Mouse (Mus musculus) retina, postnatal 1 day (tissue): ENCODE results near the gene Nalcn.

ENCODE experiments used
- DNase-seq: peaks from one replicate; pipeline ENCODE4 v3.0.0-alpha.2; 2012

Nalcn gene

DNA sequence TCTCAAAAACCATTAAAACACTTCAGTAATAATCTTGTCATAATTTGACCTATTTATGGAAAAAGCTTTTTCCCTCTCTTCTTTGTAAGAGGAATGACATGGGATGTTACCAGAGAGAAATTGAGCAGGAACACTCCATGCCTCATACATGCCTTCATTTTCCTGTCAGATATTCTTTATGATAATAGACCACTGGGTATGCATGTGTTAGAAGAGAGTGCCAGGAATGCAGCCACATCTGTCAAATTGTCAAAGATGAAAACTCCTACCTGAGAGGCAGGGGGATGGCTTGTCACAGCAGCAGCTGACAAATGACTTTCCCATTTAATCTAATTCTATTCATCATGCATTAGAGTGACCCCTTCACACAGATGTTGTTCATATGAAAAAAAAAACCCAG lies 131.4 kb downstream of the Nalcn start:
- no peak for DNase-seq

DNA sequence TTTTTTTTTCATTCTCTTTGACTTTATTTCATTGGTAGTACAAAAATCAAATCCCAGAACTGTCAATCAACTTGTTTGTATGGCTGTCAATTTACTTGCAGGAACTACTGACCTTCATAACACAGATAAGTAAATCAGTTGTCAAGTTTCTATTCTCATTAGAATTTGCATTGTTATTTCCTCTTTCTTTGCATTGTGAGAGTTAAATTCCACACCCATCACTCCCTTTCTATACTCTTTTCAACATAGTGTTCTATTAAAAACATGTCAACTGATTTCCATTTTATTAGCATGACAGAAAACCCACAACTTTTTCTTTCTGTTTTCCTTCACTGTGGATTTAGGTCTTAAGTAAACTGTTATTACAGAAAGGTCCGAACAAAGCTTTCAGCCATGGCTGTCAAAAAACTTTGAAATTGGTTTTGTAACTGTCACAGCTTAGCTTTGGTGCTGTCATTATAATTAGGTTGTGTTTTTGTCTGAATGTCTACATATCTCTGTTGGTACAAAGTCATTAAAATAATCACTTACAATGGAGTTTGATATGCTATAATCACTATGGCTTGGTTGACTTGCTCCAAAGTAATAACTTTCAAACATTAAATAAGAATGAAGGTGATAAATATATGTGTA lies 138.3 kb downstream of the Nalcn start:
- no peak for DNase-seq

DNA sequence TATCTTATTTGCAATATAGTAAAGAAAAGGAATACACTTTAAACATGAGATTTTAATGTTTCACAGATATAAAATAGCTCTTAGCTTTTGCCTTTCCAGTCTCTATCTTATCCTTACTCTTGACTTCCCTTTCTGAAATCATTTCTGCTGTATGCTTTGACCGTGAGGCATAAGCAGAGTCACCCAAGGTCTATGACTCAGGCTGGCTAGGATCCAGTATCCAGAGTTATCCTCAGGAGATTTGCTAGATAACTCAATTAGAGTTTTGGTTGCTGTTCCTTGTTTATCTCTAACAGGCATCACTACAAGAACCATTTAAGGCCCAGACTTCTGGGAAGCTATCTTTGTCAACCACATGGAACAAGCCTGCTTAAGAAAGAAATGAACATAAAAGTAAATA lies 164.9 kb downstream of the Nalcn start:
- DNase-seq = no peak

DNA sequence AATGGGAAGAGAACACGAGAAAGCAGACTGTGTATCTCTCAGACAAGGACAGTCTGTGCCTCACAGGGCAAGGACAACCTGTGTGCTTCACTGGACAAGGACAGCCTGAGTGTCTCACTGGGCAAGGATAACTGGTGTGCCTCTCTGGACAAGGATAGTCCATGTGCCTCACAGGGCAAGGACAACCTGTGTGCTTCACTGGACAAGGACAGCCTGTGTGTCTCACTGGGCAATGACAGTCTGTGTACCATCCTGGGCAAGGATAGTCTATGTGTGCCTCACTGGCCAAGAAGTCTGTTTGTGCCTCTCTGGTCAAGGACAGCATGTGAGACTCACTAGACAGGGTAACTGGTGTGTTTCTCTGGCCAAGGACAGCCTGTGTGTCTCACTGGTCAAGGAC lies 180.9 kb downstream of the Nalcn start:
- DNase-seq = no peak

DNA sequence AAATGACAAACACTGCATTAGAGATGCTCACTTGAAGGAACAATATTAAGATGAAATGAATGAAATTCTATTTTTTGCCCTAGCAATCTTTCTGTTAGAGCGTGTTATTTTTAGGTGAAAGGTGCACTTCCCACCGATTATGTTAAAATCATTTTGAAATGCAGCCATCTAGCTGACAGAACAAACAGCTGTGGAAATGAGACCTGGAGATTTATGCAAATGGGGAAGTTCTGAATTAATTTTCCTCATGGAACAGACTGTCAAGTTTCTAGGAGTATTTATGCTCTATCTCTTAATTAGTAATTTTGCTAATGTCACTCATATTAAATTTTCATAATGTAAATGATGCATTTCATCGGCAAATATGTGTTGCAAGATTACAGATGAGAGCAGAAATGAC lies 191.4 kb downstream of the Nalcn start:
- no peak for DNase-seq

DNA sequence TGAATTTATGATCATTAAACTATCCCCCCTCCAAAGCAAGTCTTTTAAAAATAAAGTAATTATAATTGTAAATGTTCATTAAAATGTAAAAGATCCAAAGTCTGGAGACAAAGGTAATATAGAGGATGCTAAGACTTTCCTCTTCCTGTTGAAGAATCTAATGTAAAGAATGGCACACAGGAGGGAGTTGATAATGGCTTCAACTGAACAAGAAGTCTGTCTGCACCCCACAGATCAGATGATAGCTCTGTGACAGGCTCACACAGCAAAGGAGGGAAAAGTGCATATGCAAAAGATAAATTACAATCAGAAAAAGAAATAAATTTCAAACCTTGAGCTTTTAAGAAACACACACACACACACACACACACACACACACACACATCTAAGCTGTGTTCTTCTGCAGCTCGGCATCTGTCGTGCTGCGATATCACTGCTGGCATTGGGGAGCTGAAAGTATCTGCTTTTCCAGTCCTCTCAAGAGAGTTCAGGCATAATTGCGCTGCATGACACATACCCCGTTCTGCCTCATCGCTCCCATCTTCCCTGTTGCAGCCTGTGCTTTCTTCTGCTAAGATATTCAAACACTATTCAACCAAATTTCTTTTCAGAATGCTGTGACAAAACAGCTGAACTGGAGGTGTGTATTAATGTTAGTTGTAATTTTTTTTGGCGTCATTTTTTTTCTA lies 250.6 kb downstream of the Nalcn start:
- peak; percentile 11 for DNase-seq

DNA sequence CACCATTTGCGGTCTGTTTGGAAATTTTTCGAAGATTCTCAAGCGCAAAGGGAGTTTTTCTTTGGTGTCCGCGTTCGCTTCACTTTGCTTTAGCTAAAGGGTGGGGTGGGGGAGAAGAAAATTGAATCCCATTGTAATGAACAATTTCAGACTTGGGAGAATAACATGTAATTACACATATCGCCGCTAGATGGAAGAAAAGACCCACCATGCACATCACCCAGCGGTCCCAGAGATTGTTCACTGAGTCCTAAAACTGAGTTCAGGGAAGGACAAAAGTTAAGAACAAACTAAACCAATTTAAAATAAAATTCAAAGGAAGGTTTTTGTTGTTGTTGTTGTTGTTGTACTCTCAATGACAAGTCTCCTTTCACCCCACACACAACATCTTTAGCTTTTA lies 255.4 kb downstream of the Nalcn start:
- peak; percentile 62 for DNase-seq

DNA sequence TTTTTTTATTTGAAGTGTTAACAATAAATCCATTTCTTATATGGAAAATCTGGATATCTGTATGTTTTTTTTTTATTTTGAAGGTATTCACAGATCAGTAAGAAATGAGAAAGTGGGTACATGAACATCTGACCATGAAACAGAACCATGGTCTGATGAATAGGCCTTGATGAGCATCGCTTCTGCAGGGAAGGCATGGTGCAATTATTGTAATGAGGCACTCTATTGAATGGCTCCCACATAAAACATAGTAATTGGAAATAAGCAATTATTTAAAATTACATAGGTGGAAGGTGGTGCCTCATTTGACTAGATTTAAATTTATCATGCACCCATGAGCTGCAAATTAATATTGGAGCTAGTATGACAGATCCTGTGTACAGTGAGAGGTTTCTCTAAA lies 267.3 kb downstream of the Nalcn start:
- DNase-seq = no peak

DNA sequence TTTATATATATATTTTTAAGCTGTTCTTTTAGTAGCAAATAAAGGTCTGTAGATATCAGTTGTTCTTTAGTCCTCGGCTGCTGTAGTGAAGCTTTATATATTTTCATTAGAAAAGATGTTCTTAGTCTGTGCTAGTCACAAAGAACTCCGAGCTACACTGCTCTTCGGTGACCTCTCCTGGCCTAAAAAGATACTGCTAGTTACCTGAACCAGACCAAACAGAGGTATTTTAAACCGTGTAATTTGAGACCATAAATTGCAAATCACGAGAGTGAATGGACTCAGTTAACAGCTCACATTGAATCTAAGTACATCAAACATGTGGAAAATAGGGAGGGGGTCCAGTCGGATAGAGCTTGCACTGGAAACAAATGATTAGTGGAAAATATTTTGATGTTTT lies 274.0 kb downstream of the Nalcn start:
- DNase-seq = peak; percentile 50

DNA sequence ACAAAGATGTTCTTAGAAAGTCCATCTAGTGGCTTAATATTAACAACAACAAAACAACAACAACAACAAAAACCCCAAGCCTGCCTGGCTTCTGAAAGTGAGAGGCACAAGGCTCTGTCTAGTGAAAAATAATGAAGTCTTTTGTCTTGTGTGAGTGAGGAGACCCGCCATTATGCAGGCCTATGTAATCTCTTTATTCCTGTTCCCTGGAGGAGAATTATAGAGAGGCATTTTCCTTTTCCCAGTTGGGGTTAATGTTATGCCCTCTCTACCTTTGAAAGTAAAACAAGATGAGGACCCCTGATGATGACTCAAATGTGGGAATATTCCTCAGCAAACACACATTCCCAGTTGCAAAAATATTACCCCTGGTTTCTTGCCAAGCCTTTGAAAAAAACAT lies 295.1 kb downstream of the Nalcn start:
- no peak for DNase-seq

DNA sequence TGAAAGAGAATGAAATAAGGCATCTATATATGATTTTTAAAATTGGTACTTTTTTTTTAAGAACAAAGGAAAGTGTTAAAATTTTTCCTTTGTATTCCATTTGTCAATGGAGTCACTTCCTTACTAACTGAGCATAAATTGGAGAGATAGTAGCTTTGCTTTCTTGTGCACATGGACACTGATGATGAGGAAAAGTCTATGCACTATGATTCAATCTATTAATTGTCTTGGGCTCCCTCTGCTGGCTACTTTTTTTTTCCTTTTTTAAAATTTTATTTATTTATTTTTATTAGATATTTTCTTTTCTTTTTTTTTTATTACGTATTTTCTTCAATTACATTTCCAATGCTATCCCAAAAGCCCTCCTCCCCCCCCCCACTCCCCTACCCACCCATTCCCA lies 312.6 kb downstream of the Nalcn start:
- DNase-seq = peak; percentile 16

DNA sequence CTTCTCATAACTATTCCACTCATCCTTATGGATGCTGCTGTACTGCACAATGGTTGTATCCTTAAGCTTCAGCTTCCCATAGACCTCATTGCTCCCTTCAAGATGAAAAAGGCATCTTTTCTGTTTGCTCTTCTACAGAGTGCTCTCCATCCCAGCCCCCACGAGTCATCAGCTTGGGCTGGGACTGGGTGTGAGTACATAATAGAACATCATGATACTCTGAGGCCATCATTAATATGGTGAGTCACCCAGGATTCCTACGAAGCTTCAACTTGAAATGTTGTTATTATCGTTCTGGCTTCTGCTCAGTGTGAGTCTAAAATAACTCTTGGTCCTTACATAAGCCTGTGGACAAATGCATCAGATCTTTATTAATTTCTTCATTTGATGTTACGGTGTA lies 314.6 kb downstream of the Nalcn start:
- no peak for DNase-seq

DNA sequence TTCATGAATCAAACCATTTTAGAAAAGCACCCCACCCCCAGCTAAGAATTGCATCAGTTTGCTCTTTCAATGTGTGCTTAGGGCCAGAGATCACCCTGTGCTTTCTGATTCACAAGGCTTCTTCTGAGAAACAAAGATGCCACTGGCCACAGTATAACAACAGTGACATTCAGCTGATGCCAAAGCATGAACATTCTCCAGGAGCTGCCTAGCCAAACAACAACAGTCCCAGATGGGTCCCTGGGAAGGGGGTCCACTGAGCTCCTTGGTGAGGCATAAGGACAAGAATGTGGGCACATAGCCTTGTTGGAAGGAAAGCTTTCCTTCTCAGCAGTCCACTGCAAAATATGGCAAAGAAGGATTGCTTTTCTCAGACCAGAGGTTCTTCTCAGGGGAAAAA lies 330.9 kb downstream of the Nalcn start:
- no peak for DNase-seq

DNA sequence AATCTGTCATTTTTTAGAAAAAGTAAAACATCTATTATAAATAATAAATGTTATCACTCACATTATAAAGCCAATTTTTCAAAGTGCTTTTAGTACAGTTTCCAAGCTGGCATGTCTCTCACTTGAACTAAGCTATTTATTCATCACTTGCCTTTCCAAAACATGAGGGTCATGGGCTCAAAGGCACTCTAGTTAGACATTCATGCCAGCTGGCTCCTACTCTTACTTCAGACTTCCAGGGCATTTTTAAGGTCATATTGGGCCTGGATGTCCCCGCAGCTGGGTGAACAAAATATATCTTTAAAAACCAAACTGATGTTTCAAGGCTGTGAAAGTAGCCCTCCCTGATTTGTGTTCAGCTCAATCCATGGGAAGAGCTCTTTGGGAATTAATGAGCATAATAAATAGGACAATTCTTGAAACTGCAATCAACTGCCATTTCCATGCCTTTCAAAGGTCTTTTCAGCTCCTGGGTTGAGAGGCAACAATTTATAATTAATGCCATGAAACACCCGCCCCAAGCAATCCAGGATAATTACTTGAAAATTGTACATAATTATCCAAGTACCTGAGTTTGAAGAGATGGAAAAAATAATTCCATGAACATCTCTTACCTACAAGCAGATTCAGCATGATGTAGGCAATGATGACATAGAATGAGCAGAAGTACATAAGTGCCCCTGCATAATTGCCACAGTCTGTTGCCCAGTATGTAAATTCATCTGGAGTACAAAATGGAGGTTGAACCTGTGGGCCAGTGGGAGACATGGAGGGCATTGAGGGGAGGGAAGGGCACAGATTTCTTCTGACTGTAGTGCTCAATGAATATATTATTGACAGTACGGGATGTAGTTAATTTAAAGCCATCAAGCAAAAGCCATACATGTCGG lies 335.6 kb downstream of the Nalcn start:
- DNase-seq = no peak

DNA sequence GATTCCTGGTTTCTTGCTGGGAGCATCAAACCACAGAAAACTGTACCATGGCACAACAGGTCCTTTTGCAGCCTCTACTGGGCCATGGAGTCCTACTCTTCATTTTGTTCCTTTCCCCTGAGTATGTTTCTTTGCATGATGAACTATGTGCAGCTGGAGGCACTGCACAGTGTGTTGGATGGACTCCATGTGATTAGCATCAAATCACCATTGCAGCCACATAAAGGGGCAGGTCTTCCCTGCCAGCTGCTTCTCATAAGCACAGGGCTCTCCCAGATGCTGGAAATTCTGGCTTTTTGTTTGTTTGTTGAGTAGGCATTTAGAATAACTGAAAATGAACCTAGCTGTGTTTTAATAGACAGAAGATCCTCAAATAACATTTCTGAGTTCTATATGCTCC lies 344.8 kb downstream of the Nalcn start:
- DNase-seq = no peak

DNA sequence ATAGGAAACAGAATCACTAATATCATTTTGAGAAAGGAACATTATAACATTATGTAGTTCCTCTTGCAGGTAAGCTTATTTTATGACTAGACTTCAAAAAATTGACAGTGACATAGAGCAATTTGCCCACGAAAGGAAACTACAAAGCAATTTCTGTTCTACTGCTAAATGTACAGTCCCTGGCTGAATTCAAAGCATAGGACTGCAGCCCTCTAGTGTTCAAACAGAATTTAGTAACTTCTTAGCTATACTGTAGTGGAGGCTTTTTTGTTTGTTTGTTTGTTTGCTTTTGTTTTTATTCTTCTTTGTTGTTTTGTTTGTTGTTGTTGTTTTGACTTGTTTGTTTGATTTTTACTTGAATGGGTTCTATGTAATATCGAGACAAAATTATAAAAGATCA lies 354.8 kb downstream of the Nalcn start:
- DNase-seq = peak; percentile 24

DNA sequence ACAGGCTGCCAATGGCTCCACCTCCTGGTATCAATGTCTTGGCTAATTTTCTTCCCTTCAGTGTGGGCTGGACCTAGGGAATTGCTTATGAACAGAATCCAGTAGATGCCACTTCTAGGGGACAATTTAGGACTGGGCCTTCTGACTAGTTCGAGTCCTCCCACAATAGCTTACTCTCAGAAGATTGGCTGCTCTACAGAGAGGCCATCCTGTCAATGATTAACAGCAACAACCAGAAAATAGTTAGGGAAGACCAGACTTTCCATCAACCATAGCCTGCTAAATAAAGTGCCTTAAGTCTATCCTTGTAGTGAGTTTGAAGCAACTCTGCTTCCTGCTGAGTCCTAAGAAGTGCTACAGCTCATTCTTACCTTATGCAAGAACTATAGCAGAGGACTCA lies 386.2 kb downstream of the Nalcn start:
- no peak for DNase-seq

DNA sequence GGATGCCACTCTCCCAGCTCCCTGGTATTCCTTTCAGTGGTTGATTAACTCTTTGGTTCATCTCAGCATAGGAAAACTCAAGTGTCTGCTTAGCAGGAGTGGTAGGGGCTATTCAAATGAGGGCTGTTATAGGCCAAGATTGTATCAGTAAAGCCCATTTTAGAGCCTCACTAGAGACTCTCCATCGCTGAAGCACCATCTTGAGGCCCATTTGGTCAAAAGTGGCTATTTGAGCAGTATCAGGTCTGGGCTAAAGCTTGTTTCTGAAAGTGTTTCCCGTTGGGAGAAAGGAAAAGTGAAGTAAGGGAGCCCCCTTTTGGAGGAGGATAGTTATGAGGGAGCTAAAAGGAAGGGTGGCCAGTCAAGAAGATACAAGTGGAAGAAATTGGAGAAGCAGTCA lies 387.0 kb downstream of the Nalcn start:
- peak; percentile 53 for DNase-seq

DNA sequence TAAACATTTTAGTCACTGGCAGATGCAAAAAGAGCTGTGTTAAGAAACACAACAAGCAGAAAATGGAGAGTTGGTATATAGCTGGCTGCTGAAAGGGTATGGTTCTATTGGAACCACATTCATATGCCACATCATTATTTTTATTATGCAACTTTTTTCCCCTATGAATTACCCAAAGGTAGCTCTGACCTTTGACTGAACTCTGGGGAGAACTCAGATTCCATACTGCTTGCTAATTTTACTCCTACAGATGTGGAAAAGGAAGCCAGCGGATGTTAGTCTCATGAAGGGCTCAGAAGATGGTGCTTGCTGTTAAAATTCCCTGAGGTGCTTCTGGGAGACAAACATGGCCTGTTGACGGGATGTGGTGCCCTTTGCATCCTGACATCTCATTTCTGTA lies 389.9 kb downstream of the Nalcn start:
- DNase-seq = no peak

DNA sequence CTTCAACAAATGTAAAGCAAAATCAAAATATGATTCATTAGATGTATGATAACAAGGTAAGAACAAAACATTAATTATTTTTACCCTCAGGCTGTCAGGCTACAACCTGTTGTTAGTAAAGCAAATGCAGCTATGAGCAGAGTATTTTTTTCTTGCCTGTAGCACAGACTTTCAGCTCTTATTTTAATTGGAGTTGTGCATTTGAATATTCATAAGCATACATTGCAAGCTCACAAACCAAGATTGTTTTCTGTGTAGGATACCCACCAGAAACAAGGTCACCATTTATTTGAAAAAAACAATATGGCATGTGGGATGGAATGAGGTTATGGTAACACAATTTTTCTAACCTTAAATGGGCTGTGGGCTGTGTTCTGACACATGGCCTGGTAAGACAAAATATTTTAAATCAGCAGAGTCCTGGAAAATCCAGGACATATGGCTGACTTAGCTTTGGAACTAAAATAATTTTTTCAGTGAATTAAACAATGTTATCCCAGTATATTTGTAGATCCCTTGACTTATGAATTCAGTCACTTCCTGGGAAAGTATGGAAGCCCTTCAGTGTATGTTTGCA lies 394.2 kb downstream of the Nalcn start:
- DNase-seq = no peak
